Mouse (Mus musculus) adrenal gland, postnatal 36 days (tissue): ENCODE measurements around the gene Zcchc24. TPM values are rescaled to one million over a fixed set of nuclear protein-coding genes. Genes with fewer than 3 reads are reported as not detected.

Experiments
- DNase-seq, 2 experiments: peaks; one replicate each; pipeline ENCODE4 v3.0.0; 2021; ENCODE audit warnings: mixed read lengths in 1 of 2
- total RNA-seq, 2 experiments: library from RNA; stranded (reverse); gene quantifications; 2 replicates each; pipeline ENCODE4 v1.2.3; 2021

Gene Zcchc24
- total RNA-seq, 2 experiments from 2014 or later = 21.2 to 21.3 TPM

DNA sequence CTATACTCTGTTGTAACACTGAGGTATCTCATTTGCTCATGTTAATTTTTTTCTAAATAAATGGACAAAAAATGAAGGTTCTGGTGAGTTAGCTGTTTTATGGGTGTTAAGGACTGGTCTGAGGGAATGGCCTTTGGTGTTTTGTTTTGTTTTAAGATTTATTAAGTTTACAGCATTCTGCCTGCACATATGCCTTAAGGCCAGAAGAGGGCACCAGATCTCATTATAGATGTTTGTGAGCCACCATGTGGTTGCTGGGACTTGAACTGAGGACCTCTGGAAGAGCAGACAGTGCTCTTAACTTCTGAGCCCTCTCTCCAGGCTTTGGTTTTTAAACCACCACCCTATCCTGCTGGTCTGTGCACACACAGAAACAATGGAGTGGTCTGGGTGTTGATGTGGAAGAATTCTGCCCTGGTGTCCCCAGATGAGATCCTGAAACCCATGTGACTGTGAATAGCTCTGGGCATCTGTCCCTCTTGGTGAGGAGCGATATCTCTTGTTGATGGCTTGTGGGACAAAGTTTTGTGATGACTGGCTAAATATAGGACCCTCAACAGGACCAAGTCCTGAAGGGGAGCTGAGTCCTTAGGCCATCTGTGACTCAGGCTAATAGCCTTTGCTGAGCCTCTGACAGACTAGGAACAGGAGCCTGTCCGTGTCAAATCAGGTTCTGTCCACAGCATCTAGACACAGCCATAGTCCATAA lies 102.0 kb downstream of the Zcchc24 start:
- DNase-seq = no peak

DNA sequence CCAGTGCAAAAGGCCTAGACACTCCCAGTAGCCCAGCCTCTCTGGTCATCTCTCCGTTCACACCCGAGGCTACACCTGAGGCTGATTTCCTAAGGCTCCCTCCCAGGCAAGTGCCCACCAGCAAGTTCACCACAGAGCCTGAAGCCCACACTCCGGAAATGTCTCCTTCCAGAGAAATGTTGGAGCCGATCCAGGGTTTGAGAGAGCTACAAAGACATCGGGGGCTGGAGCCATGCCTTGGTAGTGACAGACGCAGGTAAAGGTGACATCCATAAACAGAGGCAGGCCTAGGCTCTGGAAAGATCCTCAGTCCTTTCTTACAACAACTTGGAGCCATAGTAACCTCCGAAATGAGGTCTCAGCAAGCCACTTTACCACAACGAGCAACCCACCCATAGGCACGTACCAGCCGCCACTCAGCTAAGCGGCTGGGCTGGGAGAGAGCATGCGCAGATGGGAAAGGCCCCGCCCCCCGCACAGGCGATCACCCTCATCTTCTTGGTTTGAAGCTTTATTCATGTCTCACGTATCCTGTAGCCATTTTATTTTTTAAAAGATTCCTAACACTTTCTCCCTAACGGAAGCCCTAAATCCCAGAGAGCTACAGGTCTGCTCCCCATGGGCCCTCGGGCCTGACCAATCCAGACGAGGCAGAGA lies 103.4 kb downstream of the Zcchc24 start:
- no peak for DNase-seq

DNA sequence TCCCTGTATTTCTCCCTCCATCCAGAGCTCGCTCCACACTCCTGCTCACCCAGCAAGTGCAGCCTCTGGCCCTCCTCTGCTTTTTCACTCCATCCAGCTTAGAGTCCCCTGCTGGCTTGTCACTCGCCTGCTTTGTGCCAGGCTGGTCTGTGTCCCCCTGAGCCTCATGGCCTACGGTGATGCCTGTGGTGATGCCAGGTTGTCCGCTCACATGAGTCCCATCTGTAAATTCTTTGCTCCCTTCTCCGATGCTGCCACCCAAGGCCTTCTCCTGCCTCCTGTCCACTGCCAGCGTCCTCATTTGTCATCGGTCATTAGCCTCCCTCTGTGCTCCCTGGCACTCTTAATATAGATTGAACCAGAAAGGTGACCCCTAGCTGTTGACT lies 104.5 kb downstream of the Zcchc24 start:
- DNase-seq = no peak

DNA sequence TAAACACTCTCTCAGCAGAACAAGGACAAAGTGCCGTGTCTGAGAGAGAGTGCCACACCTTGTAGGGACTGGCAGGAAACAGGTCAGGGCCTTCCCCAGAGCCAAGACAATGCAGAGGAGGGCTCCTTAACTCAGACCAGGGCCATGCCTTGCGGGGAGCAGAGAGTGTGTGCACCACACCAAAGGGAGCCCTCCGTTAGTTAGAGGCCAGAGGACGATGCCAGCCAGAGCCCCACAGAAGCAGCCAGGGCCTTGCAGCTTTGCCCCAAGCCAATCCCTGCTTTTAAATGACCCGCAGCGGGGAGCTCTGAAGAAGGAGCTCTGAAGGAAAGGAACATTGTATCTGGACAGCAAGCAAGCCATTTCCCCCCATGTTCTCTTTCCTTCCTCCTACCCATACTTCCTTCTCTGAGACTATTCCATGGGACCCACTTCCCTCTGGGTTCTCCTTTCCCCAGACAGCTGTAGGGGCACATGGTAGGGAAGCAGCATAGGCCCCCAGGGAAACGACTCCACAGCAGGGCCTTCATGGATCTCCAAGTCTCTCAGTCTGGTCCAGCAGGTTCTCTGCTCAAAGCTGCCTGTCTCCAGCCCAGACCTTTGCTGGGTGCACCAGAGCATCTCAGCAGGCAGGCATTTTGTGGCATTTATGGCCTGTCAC lies 105.1 kb downstream of the Zcchc24 start:
- DNase-seq = no peak

Other genes starting within 250 kb of the Zcchc24 start
- 10 to 100 TPM; 24.4 to 27.7 TPM for gene Ppif, start 74.9 kb downstream of the Zcchc24 start, total RNA-seq
- 10 to 100 TPM; 57.8 to 84.4 TPM for gene Anxa11, start 73.1 kb upstream of the Zcchc24 start, total RNA-seq
- 1 to 10 TPM; 1.3 to 1.4 TPM for gene Plac9a, start 134.1 kb upstream of the Zcchc24 start, total RNA-seq
- gene Tmem254a, start 158.6 kb upstream of the Zcchc24 start, total RNA-seq = 1 to 10 TPM; 2.3 to 3.2 TPM
- gene Cphx1, start 169.3 kb upstream of the Zcchc24 start, total RNA-seq = not detected
- gene Duxbl1, start 209.5 kb upstream of the Zcchc24 start, total RNA-seq = under 1 TPM in 1 of 2 experiments, not detected in 1; 0.13 TPM